Mouse (Mus musculus): Measurements from ENCODE around the gene Wdr27. TPM values are rescaled to one million over a fixed set of nuclear protein-coding genes. Genes with fewer than 3 reads are reported as not detected.
A peak's percentile ranks its signal among the peaks of the same experiment; 100 is the strongest.
"Not testable (repeated sequence)": the region's sequence is repeated elsewhere in the genome, so short reads cannot be mapped to it uniquely, and the experiment has no call there.

Wdr27 gene
- total RNA-seq (2014; fragmentation: Nextera tagmentation): 2.4 TPM in 1 of 2 replicates, not detected in the other
- 0.66 and 3.9 TPM in 2 replicates for total RNA-seq (2017)
- 1.7 and 1.9 TPM in 2 replicates for polyA plus RNA-seq (2012)

- peaks cover 42% of the 10 kb centered on the region for H3K36me3 ChIP-seq (replicated peaks)
- peaks cover 27% of the 10 kb centered on the region for H3K4me1 ChIP-seq (ENCODE audit: insufficient read depth, low read depth, low read length)
- TF ChIP-seq CTCF (IDR thresholded peaks at IDR 0.05; ENCODE audit: low read depth, low read length): no peak
- no peak for TF ChIP-seq GATA1 (IDR thresholded peaks at IDR 0.05; ENCODE audit: borderline replicate concordance, low read length)
- no peak for TF ChIP-seq POLR2AphosphoS5 (IDR thresholded peaks at IDR 0.05; ENCODE audit: insufficient replicate concordance, low read depth, low read length)
- no peak for TF ChIP-seq GATA2 (IDR thresholded peaks at IDR 0.05; ENCODE audit: borderline replicate concordance, low read depth, low read length)
- TF ChIP-seq TAL1 (conservative IDR thresholded peaks at IDR 0.05; ENCODE audit: low read depth, low read length): no peak
- peak within 1 kb of the TSS; percentile 91 for H3K4me3 ChIP-seq (ENCODE audit: low read depth, low read length)
- peak; percentile 90 for DNase-seq (ENCODE audit: low spot score)
- no peaks in the 10 kb centered on the region for H3K9me3 ChIP-seq (replicated peaks)
- no peaks in the 10 kb centered on the region; the same call in 1 of the 2 replicates for H3K27me3 ChIP-seq (ENCODE audit: insufficient read depth, low read length)
- peak; percentile 97 for ATAC-seq (ENCODE audit: extremely low read depth, insufficient number of reproducible peaks, low FRiP score, poor library complexity, severe bottlenecking)
Measured at GRCm38 (mm10) chr17:14943009-14943728, at the start of gene Wdr27, which contains the start of gene 1600012H06Rik. TSS of gene Wdr27 (minus strand) at chr17:14943158. TSS of gene 1600012H06Rik (plus strand) at chr17:14943184.

DNA sequence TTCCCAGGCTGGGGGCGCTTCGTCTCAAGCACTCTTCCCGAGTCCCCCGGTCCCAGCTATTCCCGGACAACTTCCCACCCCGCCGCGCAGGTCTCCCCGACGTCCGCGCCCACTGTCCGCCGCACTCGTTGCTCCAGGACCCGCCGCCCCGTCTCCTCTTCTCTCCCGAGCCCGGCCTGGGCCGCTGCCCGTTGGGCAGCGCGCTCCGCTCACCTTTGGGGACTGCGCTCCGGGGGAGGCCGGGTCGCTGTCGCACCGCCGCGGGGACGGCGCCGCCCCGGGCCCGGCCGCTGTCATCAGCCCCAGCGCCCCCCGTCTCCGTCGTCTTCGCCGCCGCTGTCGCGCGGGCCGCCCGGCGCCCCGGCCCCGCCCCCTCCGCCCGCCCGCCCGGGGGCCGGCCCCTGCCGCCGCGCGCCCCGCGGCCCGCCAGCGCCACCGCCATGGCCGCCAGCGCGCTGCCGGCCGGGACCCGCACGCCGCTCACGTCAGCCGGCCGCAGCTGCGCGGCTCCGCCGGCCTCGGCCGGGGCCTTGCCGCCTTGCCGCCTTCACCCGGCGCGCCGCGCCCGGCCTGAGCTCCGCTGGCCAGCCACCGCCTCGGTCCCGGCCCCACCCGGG is 49.7 kb upstream of the Wdr27 start:
- not testable (repeated sequence) for H3K4me1 ChIP-seq (ENCODE audit: insufficient read depth, low read depth, low read length); H3K4me3 ChIP-seq (ENCODE audit: low read depth, low read length); H3K27me3 ChIP-seq (ENCODE audit: insufficient read depth, low read length); ATAC-seq (ENCODE audit: extremely low read depth, insufficient number of reproducible peaks, low FRiP score, poor library complexity, severe bottlenecking); H3K9me3 ChIP-seq (replicated peaks); DNase-seq (ENCODE audit: low spot score); H3K36me3 ChIP-seq (replicated peaks)

DNA sequence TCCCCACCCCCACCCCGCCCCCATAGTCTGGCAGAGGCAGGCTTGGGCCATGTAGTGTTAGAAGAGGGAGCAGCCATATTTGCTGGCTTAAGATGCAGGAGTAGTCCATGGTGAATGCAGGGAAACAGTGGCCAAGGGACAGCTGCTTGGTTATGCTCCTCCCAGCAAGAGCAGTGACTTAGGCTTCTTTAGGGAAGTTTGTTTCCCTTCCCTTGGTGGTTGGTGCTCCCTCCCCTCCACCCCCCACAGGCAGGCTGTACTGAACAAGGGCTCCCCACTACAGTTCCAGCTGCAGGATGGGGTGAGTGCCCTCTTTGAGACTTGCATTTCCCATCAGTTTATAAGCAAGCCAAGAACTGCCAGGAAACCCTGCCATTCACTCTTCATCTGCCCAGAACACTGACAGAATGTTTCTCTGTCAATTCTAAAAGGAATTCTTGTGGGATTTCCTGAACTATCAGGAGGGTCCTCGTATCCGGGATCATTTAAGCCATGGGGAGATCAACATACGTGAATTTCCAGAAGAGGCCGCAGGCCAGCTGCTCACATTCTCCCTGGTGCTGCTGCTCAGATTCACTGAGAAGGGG is 47.3 kb upstream of the Wdr27 start:
- not testable (repeated sequence) for H3K36me3 ChIP-seq (replicated peaks); H3K27me3 ChIP-seq (ENCODE audit: insufficient read depth, low read length); DNase-seq (ENCODE audit: low spot score); H3K9me3 ChIP-seq (replicated peaks); H3K4me1 ChIP-seq (ENCODE audit: insufficient read depth, low read depth, low read length)
- ATAC-seq (ENCODE audit: extremely low read depth, insufficient number of reproducible peaks, low FRiP score, poor library complexity, severe bottlenecking): peak; percentile 36
- peak overlapping the region; percentile 49; the same call in 1 of the 2 replicates for H3K4me3 ChIP-seq (ENCODE audit: low read depth, low read length)

GRCm38 (mm10) chr17:14978362-14979038 is 35.5 kb upstream of the Wdr27 start, which contains the start of the genes 9030025P20Rik and Gm3417:
TSS of gene 9030025P20Rik (plus strand) at chr17:14978468.
TSS of gene Gm3417 (minus strand) at chr17:14978790.
- not testable (repeated sequence) for DNase-seq (ENCODE audit: low spot score); H3K4me1 ChIP-seq (ENCODE audit: insufficient read depth, low read depth, low read length); H3K27me3 ChIP-seq (ENCODE audit: insufficient read depth, low read length); H3K9me3 ChIP-seq (replicated peaks); H3K36me3 ChIP-seq (replicated peaks)
- peak; percentile 83 for ATAC-seq (ENCODE audit: extremely low read depth, insufficient number of reproducible peaks, low FRiP score, poor library complexity, severe bottlenecking)
- peak within 1 kb of the TSS; percentile 42; the same call in 1 of the 2 replicates for H3K4me3 ChIP-seq (ENCODE audit: low read depth, low read length)

DNA sequence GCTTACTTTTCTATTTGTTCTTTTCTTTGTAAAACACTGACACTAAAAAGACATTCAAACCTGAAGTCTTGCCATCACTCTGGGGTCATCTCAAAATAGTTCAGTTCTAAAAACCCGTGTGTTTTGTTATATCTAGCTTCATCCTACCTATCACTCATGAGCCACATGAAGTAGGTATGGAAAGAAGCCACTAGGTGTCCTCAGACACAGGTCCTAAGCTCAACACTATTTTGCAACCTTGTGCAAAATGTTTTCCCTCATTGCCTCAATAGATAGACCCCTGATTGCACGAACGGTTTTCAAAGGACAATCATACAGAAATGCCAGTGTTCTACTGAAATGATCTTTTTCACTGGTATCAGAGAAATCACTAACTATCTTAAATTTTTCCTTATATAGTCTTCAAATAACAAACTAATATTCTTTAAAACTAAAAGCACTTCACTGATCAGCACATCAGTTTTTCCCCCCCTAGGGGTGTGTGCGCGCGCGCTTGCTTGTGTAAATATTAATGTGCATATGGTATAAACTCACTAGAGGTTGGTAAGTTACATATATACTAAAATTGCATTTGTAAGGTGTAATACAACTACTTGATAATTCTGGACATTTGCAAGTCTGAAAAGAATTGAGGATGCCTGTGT is 34.9 kb upstream of the Wdr27 start:
- H3K4me1 ChIP-seq (ENCODE audit: insufficient read depth, low read depth, low read length); H3K36me3 ChIP-seq (replicated peaks); DNase-seq (ENCODE audit: low spot score); H3K27me3 ChIP-seq (ENCODE audit: insufficient read depth, low read length); H3K9me3 ChIP-seq (replicated peaks): not testable (repeated sequence)
- ATAC-seq (ENCODE audit: extremely low read depth, insufficient number of reproducible peaks, low FRiP score, poor library complexity, severe bottlenecking): peak; percentile 57
- peak overlapping the region; percentile 42; the same call in 1 of the 2 replicates for H3K4me3 ChIP-seq (ENCODE audit: low read depth, low read length)

- H3K36me3 ChIP-seq (replicated peaks); H3K4me1 ChIP-seq (ENCODE audit: insufficient read depth, low read depth, low read length); H3K4me3 ChIP-seq (ENCODE audit: low read depth, low read length); H3K27me3 ChIP-seq (ENCODE audit: insufficient read depth, low read length); DNase-seq (ENCODE audit: low spot score); H3K9me3 ChIP-seq (replicated peaks): not testable (repeated sequence)
- peak; percentile 78 for ATAC-seq (ENCODE audit: extremely low read depth, insufficient number of reproducible peaks, low FRiP score, poor library complexity, severe bottlenecking)
Measured at GRCm38 (mm10) chr17:14968373-14968913, 25.5 kb upstream of the Wdr27 start.

DNA sequence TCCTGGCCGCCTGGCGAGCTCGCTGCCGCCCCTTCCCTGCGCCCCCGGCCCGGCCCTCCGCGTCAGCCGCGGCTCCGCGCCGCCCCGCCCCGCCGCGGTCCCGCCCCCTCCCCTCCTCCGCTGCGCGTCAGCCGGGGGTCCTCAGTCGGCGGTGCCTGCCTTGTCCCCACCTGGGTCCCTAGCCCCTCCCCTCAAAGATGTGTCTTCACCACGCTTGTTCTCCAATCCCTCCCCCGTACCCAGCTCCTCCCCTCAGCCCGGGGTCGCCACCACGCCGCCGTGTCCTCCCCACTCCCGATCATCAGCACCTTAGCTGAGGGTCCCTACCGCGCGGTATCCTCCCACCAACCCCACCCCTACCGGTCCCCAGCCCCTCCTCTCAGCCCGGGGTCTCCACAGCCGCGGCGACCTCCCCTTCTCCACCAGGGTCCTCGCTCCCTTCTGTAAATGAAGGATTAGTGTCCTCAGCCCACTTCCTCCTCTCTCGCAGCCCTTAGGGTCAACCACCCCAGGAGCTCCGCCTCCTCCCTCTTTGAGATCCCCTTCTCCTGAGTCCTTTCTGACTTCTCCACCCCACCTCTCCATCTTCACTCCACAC is 18.7 kb upstream of the Wdr27 start:
- Histone ChIP-seq H3K4me1 (ENCODE audit: insufficient read depth, low read depth, low read length) (peaks cover 15% of the 10 kb centered on the region), H3K36me3 (replicated peaks) (peaks cover 20% of the 10 kb centered on the region)
- peak; percentile 68 for ATAC-seq (ENCODE audit: extremely low read depth, insufficient number of reproducible peaks, low FRiP score, poor library complexity, severe bottlenecking)
- not testable (repeated sequence) for DNase-seq (ENCODE audit: low spot score); H3K9me3 ChIP-seq (replicated peaks); H3K4me3 ChIP-seq (ENCODE audit: low read depth, low read length); H3K27me3 ChIP-seq (ENCODE audit: insufficient read depth, low read length)

GRCm38 (mm10) chr17:14960951-14961556 is 18.1 kb upstream of the Wdr27 start, which contains the start of gene Phf10:
TSS of gene Phf10 (minus strand) at chr17:14961273.
- not testable (repeated sequence) for H3K9me3 ChIP-seq (replicated peaks); ATAC-seq (ENCODE audit: extremely low read depth, insufficient number of reproducible peaks, low FRiP score, poor library complexity, severe bottlenecking); H3K27me3 ChIP-seq (ENCODE audit: insufficient read depth, low read length); DNase-seq (ENCODE audit: low spot score)
- Histone ChIP-seq H3K4me3 (ENCODE audit: low read depth, low read length) (peak within 1 kb of the TSS; percentile 84), H3K4me1 (ENCODE audit: insufficient read depth, low read depth, low read length) (peaks cover 19% of the 10 kb centered on the region), H3K36me3 (replicated peaks) (peaks cover 26% of the 10 kb centered on the region)
